ENCODE assay signal across 15 mouse cellular contexts in genomic region chr11:45873666-45874065, GRCm38 (mm10). TPM values are rescaled to one million over a fixed set of nuclear protein-coding genes. Genes with fewer than 3 reads are reported as not detected.
DNase-seq lines count a peak whose midpoint lies in the region; ATAC-seq and TF ChIP-seq lines count a peak whose summit lies in the region.
"Had no signal": no experiment of that assay in that cellular context is flagged by ENCODE, and none has a peak within 500 bp of the region (broad histone marks: within the 10 kb centered on the region; RNA-seq: fewer than 3 reads in every experiment).

No protein-coding gene starts in this region.

- H3K9ac ChIP-seq in neural tube, embryonic 15.5 days (replicated peaks), result no peak overlapping the region
- H3K9ac ChIP-seq: neural tube, embryonic 12.5 days; stomach, embryonic 15.5 days had no signal

- no peak for TF ChIP-seq POLR2A in kidney, adult 2 months (IDR thresholded peaks at IDR 0.05; ENCODE audit: low read depth, low read length)
- TF ChIP-seq POLR2A in cortical plate, adult 2 months (IDR thresholded peaks at IDR 0.05; ENCODE audit: extremely low read depth, insufficient read depth, low read length), result no peak

- H3K36me3 ChIP-seq in kidney, adult 2 months (ENCODE audit: control insufficient read depth, insufficient read depth, low read length), result no peaks in the 10 kb centered on the region; the same call in 1 of the 2 replicates
- no peaks in the 10 kb centered on the region for H3K36me3 ChIP-seq in neural tube, embryonic 15.5 days
- H3K36me3 ChIP-seq: neural tube, embryonic 12.5 days had no signal

- H3K4me2 ChIP-seq in neural tube, embryonic 15.5 days, result no peak overlapping the region
- H3K4me2 ChIP-seq: neural tube, embryonic 12.5 days; stomach, embryonic 15.5 days had no signal

- no peak overlapping the region for H3K4me3 ChIP-seq in kidney, adult 2 months (ENCODE audit: insufficient read depth, low read depth, low read length)
- H3K4me3 ChIP-seq in cortical plate, adult 2 months (ENCODE audit: insufficient read depth, low read length), result no peak overlapping the region
- no peak overlapping the region for H3K4me3 ChIP-seq in neural tube, embryonic 15.5 days (replicated peaks)
- H3K4me3 ChIP-seq: hindbrain, embryonic 10.5 days; megakaryocyte, embryonic 14.5 days; neural tube, embryonic 12.5 days; stomach, embryonic 15.5 days had no signal

- H3K4me1 ChIP-seq in kidney, adult 2 months (ENCODE audit: control insufficient read depth, insufficient read depth, low read length), result peaks cover 24% of the 10 kb centered on the region
- H3K4me1 ChIP-seq in cortical plate, adult 2 months (ENCODE audit: control insufficient read depth, insufficient read depth, low read length), result peaks cover 4% of the 10 kb centered on the region; the same call in 1 of the 2 replicates
- 0 out of 2 replicates have a peak, but pooled peaks cover 5% of the 10 kb centered on the region for H3K4me1 ChIP-seq in neural tube, embryonic 15.5 days
- H3K4me1 ChIP-seq: hindbrain, embryonic 10.5 days; neural tube, embryonic 12.5 days; stomach, embryonic 15.5 days had no signal

- 88% methylated on average over 1 of the region's 1 CpGs for WGBS in kidney, adult 2 months
- 92% methylated on average over 1 of the region's 1 CpGs for WGBS in neural tube, embryonic 15.5 days

- peak; percentile 24; the same call in 1 of the 2 replicates for TF ChIP-seq CTCF in kidney, adult 2 months (conservative IDR thresholded peaks at IDR 0.05; ENCODE audit: insufficient read depth, insufficient read length, low read depth, low read length)
- 0 out of 2 replicates have a peak, but pooled peaks have one; percentile 5 for TF ChIP-seq CTCF in cortical plate, adult 2 months (IDR thresholded peaks at IDR 0.05; ENCODE audit: extremely low read depth, insufficient read depth, low read length)

- H3K27ac ChIP-seq in kidney, adult 2 months (ENCODE audit: insufficient read depth, low read depth, low read length), result no peak overlapping the region
- no peak overlapping the region for H3K27ac ChIP-seq in cortical plate, adult 2 months (ENCODE audit: insufficient read depth, low read length)
- no peak overlapping the region for H3K27ac ChIP-seq in neural tube, embryonic 15.5 days (replicated peaks)
- H3K27ac ChIP-seq: hindbrain, embryonic 10.5 days; neural tube, embryonic 12.5 days; stomach, embryonic 15.5 days had no signal

- H3K27me3 ChIP-seq in kidney, adult 2 months (replicated peaks; ENCODE audit: control insufficient read depth, insufficient read depth, low read length), result no peaks in the 10 kb centered on the region
- H3K27me3 ChIP-seq in neural tube, embryonic 15.5 days (replicated peaks), result no peaks in the 10 kb centered on the region
- H3K27me3 ChIP-seq: megakaryocyte, embryonic 14.5 days; neural tube, embryonic 12.5 days; stomach, embryonic 15.5 days had no signal

- ATAC-seq in neural tube, embryonic 15.5 days (ENCODE audit: low FRiP score), result no peak

- no peaks in the 10 kb centered on the region for H3K9me3 ChIP-seq in neural tube, embryonic 15.5 days (replicated peaks)
- H3K9me3 ChIP-seq: hindbrain, embryonic 10.5 days; megakaryocyte, embryonic 14.5 days; neural tube, embryonic 12.5 days; stomach, embryonic 15.5 days had no signal

- no peak for DNase-seq in kidney, adult 2 months
- no peak for DNase-seq in kidney, postnatal 10 days
- DNase-seq in 3T3-L1 (ENCODE audit: low read depth, low spot score) (peak; percentile 45), ES-CJ7 (ENCODE audit: low read depth, low spot score) (peak; percentile 76)
- no peak for DNase-seq in adrenal gland, adult 18-20 months (ENCODE audit: low spot score in 2 of 2)
- DNase-seq in kidney, postnatal 14 days, result no peak
- DNase-seq: gastrocnemius, postnatal 10 days; kidney, postnatal 25 days; right cerebral cortex, postnatal 14 days had no signal

RNA-seq across cellular contexts. Expression of gene Clint1, which starts 21.8 kb away (rescaled TPM):
- polyA plus RNA-seq in kidney, adult 2 months (2012; rRNA removed), result 63.0 and 64.9 TPM in 2 replicates
- polyA plus RNA-seq in cortical plate, adult 2 months (2012; rRNA removed), result 41.5 and 41.7 TPM in 2 replicates
- polyA plus RNA-seq in neural tube, embryonic 15.5 days (2015; fragmentation: Nextera tagmentation; extraction: Ambion mirVana), result 41.5 and 48.7 TPM in 2 replicates
- 10 to 100 TPM; 66.4 to 90.8 TPM for total RNA-seq in adrenal gland, adult 18-20 months (2021)

Comparison
In these comparisons a context has a peak if more than half of its experiments do, and no peak if none do; other contexts are left out.
1. DNase-seq: peak in 3T3-L1 (single experiment) and ES-CJ7 (single experiment); none in kidney, adult 2 months (single experiment), kidney, postnatal 10 days (single experiment), adrenal gland, adult 18-20 months (0 of 2) and kidney, postnatal 14 days (single experiment).